Mouse (Mus musculus) bone marrow, adult 2 months (tissue): ENCODE measurements around the gene Phactr2.

Source experiments
- CTCF ChIP-seq: fragments of 200-500 bp; IDR thresholded peaks from 2 replicates; pipeline ENCODE4 v1.5.1; 2011; ENCODE audit warnings: low read length, control low read depth; ENCODE audit not compliant: control insufficient read depth, insufficient read depth
- POLR2A ChIP-seq: fragments of 200-500 bp; IDR thresholded peaks from 2 replicates; pipeline ENCODE4 v1.6.1; 2011; ENCODE audit warnings: low read depth, mild to moderate bottlenecking, control low read depth, low read length, borderline replicate concordance; ENCODE audit not compliant: control insufficient read depth

- TF ChIP-seq CTCF (no peak), POLR2A (no peak)
These were observed 264.1 kb downstream of the Phactr2 start for GRCm38 (mm10) chr10:13209930-13210637.
